Mouse (Mus musculus): ENCODE results near the gene Greb1. TPM values are rescaled to one million over a fixed set of nuclear protein-coding genes. Genes with fewer than 3 reads are reported as not detected.
A peak's percentile ranks its signal among the peaks of the same experiment; 100 is the strongest.

Gene Greb1
- polyA plus RNA-seq, 1 experiment from 2014 or later = 0.59 TPM

GRCm38 (mm10) chr12:16653332-16654093, 147.2 kb downstream of the Greb1 start, which contains the start of gene Ntsr2:
TSS of gene Ntsr2 (plus strand) at chr12:16653382.
- peak within 1 kb of the TSS; percentile 30 for H3K4me2 ChIP-seq
- no peaks in the 10 kb centered on the region for H3K4me1 ChIP-seq (replicated peaks)
- no peak within 1 kb of the TSS for H3K27ac ChIP-seq (replicated peaks)
- peaks cover 36% of the 10 kb centered on the region for H3K27me3 ChIP-seq
- 6% methylated on average over 58 of the region's 58 CpGs for WGBS (ENCODE audit: insufficient replicate concordance)
- H3K9me3 ChIP-seq (replicated peaks) = no peaks in the 10 kb centered on the region
- H3K4me3 ChIP-seq (replicated peaks) = no peak within 1 kb of the TSS
- H3K9ac ChIP-seq = no peak within 1 kb of the TSS
- ATAC-seq (ENCODE audit: insufficient read depth) = peak; percentile 15; the same call in 1 of the 2 replicates
- no peaks in the 10 kb centered on the region for H3K36me3 ChIP-seq (replicated peaks)

- WGBS (ENCODE audit: insufficient replicate concordance) = 58% methylated on average over 6 of the region's 6 CpGs
- Histone ChIP-seq H3K9me3 (replicated peaks) (no peaks in the 10 kb centered on the region), H3K27ac (replicated peaks) (no peak overlapping the region), H3K9ac (no peak overlapping the region), H3K4me1 (replicated peaks) (no peaks in the 10 kb centered on the region), H3K36me3 (replicated peaks) (no peaks in the 10 kb centered on the region), H3K4me2 (no peak overlapping the region), H3K27me3 (peaks cover 31% of the 10 kb centered on the region), H3K4me3 (replicated peaks) (no peak overlapping the region)
- no peak for ATAC-seq (ENCODE audit: insufficient read depth)
Measured at GRCm38 (mm10) chr12:16649819-16650218, 150.9 kb downstream of the Greb1 start.

- Histone ChIP-seq H3K4me3 (replicated peaks) (no peak overlapping the region), H3K9ac (no peak overlapping the region), H3K4me2 (no peak overlapping the region), H3K4me1 (replicated peaks) (no peaks in the 10 kb centered on the region), H3K27ac (replicated peaks) (no peak overlapping the region), H3K9me3 (replicated peaks) (no peaks in the 10 kb centered on the region), H3K27me3 (peaks cover 15% of the 10 kb centered on the region), H3K36me3 (replicated peaks) (no peaks in the 10 kb centered on the region)
- WGBS (ENCODE audit: insufficient replicate concordance) = 63% methylated on average over 6 of the region's 6 CpGs
- ATAC-seq (ENCODE audit: insufficient read depth) = no peak
Measured at GRCm38 (mm10) chr12:16648273-16648672, 152.4 kb downstream of the Greb1 start.

- no peaks in the 10 kb centered on the region for H3K36me3 ChIP-seq (replicated peaks)
Measured at GRCm38 (mm10) chr12:16646780-16647409, 153.8 kb downstream of the Greb1 start.

GRCm38 (mm10) chr12:16644698-16645097, 156.0 kb downstream of the Greb1 start:
- 69% methylated on average over 8 of the region's 8 CpGs for WGBS (ENCODE audit: insufficient replicate concordance)
- Histone ChIP-seq H3K4me1 (replicated peaks) (no peaks in the 10 kb centered on the region), H3K4me2 (no peak overlapping the region), H3K9ac (no peak overlapping the region), H3K4me3 (replicated peaks) (no peak overlapping the region), H3K9me3 (replicated peaks) (no peaks in the 10 kb centered on the region), H3K36me3 (replicated peaks) (no peaks in the 10 kb centered on the region), H3K27ac (replicated peaks) (no peak overlapping the region), H3K27me3 (no peaks in the 10 kb centered on the region)
- no peak for ATAC-seq (ENCODE audit: insufficient read depth)

More at GRCm38 (mm10) chr12:16646780-16647409, 153.8 kb downstream of the Greb1 start:
- Histone ChIP-seq H3K27me3 (peaks cover 2% of the 10 kb centered on the region; the same call in 1 of the 2 replicates), H3K4me2 (no peak overlapping the region), H3K4me1 (replicated peaks) (no peaks in the 10 kb centered on the region), H3K4me3 (replicated peaks) (no peak overlapping the region), H3K9ac (no peak overlapping the region), H3K27ac (replicated peaks) (no peak overlapping the region), H3K9me3 (replicated peaks) (no peaks in the 10 kb centered on the region)
- no peak for ATAC-seq (ENCODE audit: insufficient read depth)
- WGBS (ENCODE audit: insufficient replicate concordance) = 42% methylated on average over 9 of the region's 9 CpGs

GRCm38 (mm10) chr12:16643508-16644345, 157.0 kb downstream of the Greb1 start:
- Histone ChIP-seq H3K4me3 (replicated peaks) (no peak overlapping the region), H3K27ac (replicated peaks) (no peak overlapping the region), H3K9me3 (replicated peaks) (no peaks in the 10 kb centered on the region), H3K4me2 (no peak overlapping the region), H3K36me3 (replicated peaks) (no peaks in the 10 kb centered on the region), H3K9ac (no peak overlapping the region), H3K27me3 (no peaks in the 10 kb centered on the region), H3K4me1 (replicated peaks) (no peaks in the 10 kb centered on the region)
- WGBS (ENCODE audit: insufficient replicate concordance) = 51% methylated on average over 12 of the region's 12 CpGs
- no peak for ATAC-seq (ENCODE audit: insufficient read depth)

- 48% methylated on average over 5 of the region's 5 CpGs for WGBS (ENCODE audit: insufficient replicate concordance)
- Histone ChIP-seq H3K9ac (no peak overlapping the region), H3K4me1 (replicated peaks) (no peaks in the 10 kb centered on the region), H3K4me3 (replicated peaks) (no peak overlapping the region), H3K36me3 (replicated peaks) (no peaks in the 10 kb centered on the region), H3K9me3 (replicated peaks) (no peaks in the 10 kb centered on the region), H3K4me2 (no peak overlapping the region), H3K27me3 (no peaks in the 10 kb centered on the region), H3K27ac (replicated peaks) (no peak overlapping the region)
- no peak for ATAC-seq (ENCODE audit: insufficient read depth)
Measured at GRCm38 (mm10) chr12:16642000-16642399, 158.7 kb downstream of the Greb1 start.

- H3K9ac ChIP-seq = no peak overlapping the region
- H3K4me2 ChIP-seq = no peak overlapping the region
- H3K4me1 ChIP-seq (replicated peaks) = no peaks in the 10 kb centered on the region
- no peaks in the 10 kb centered on the region for H3K36me3 ChIP-seq (replicated peaks)
- no peak overlapping the region for H3K27ac ChIP-seq (replicated peaks)
- no peaks in the 10 kb centered on the region for H3K9me3 ChIP-seq (replicated peaks)
- ATAC-seq (ENCODE audit: insufficient read depth) = no peak
- no peak overlapping the region for H3K4me3 ChIP-seq (replicated peaks)
- no peaks in the 10 kb centered on the region for H3K27me3 ChIP-seq
- WGBS (ENCODE audit: insufficient replicate concordance) = 69% methylated on average over 6 of the region's 6 CpGs
Measured at GRCm38 (mm10) chr12:16640075-16640474, 160.6 kb downstream of the Greb1 start.

GRCm38 (mm10) chr12:16639078-16639771, 161.5 kb downstream of the Greb1 start:
- no peak for ATAC-seq (ENCODE audit: insufficient read depth)
- WGBS (ENCODE audit: insufficient replicate concordance) = 52% methylated on average over 12 of the region's 12 CpGs
- no peaks in the 10 kb centered on the region for H3K27me3 ChIP-seq

GRCm38 (mm10) chr12:16635816-16636215, 164.9 kb downstream of the Greb1 start:
- no peak for ATAC-seq (ENCODE audit: insufficient read depth)
- H3K27ac ChIP-seq (replicated peaks) = no peak overlapping the region
- no peak overlapping the region for H3K4me3 ChIP-seq (replicated peaks)
- H3K36me3 ChIP-seq (replicated peaks) = no peaks in the 10 kb centered on the region
- H3K9me3 ChIP-seq (replicated peaks) = no peaks in the 10 kb centered on the region
- WGBS (ENCODE audit: insufficient replicate concordance) = 54% methylated on average over 6 of the region's 6 CpGs
- no peaks in the 10 kb centered on the region for H3K4me1 ChIP-seq (replicated peaks)
- no peak overlapping the region for H3K9ac ChIP-seq
- no peaks in the 10 kb centered on the region for H3K27me3 ChIP-seq
- no peak overlapping the region for H3K4me2 ChIP-seq

More at GRCm38 (mm10) chr12:16639078-16639771, 161.5 kb downstream of the Greb1 start:
- no peak overlapping the region for H3K4me3 ChIP-seq (replicated peaks)
- no peaks in the 10 kb centered on the region for H3K4me1 ChIP-seq (replicated peaks)
- H3K27ac ChIP-seq (replicated peaks) = no peak overlapping the region
- H3K9me3 ChIP-seq (replicated peaks) = no peaks in the 10 kb centered on the region
- H3K36me3 ChIP-seq (replicated peaks) = no peaks in the 10 kb centered on the region
- H3K9ac ChIP-seq = no peak overlapping the region
- H3K4me2 ChIP-seq = no peak overlapping the region
